Mouse (Mus musculus) cerebellum, postnatal 4 days (tissue): Measurements from ENCODE around the gene Szrd1.

ENCODE experiments used
- DNase-seq, 2 experiments: peaks; one replicate each; pipeline ENCODE4 v3.0.0; 2022; ENCODE audit warnings: low spot score in 2 of 2, mixed read lengths in 1 of 2

Szrd1 gene

GRCm38 (mm10) chr4:141114521-141114981, 25.0 kb downstream of the Szrd1 start:
- peak in 1 of 2 experiments; percentile 36 for DNase-seq

GRCm38 (mm10) chr4:141113831-141114230, 25.7 kb downstream of the Szrd1 start:
- no peak for DNase-seq

GRCm38 (mm10) chr4:141108196-141108732, 31.3 kb downstream of the Szrd1 start:
- DNase-seq, result no peak

- DNase-seq, result no peak
Measured at GRCm38 (mm10) chr4:141106526-141107183, 32.9 kb downstream of the Szrd1 start.

- DNase-seq, result peak in 1 of 2 experiments; percentile 39
Measured at GRCm38 (mm10) chr4:141101855-141102254, 37.7 kb downstream of the Szrd1 start.

- no peak for DNase-seq
Measured at GRCm38 (mm10) chr4:141101291-141101690, 38.3 kb downstream of the Szrd1 start.

GRCm38 (mm10) chr4:141099956-141100355, 39.6 kb downstream of the Szrd1 start:
- no peak for DNase-seq

GRCm38 (mm10) chr4:141098935-141099334, 40.6 kb downstream of the Szrd1 start:
- DNase-seq, result no peak

GRCm38 (mm10) chr4:141096710-141097109, 42.9 kb downstream of the Szrd1 start:
- no peak for DNase-seq

GRCm38 (mm10) chr4:141095016-141095415, 44.6 kb downstream of the Szrd1 start:
- DNase-seq, result no peak

GRCm38 (mm10) chr4:141088714-141089113, 50.9 kb downstream of the Szrd1 start:
- DNase-seq, result no peak

GRCm38 (mm10) chr4:141088033-141088432, 51.5 kb downstream of the Szrd1 start, which contains the start of gene Spata21:
Gene Spata21, plus strand, starts transcription at chr4:141088333.
- no peak for DNase-seq

GRCm38 (mm10) chr4:141086862-141087261, 52.7 kb downstream of the Szrd1 start:
- DNase-seq, result no peak

GRCm38 (mm10) chr4:141078510-141079137, 61.0 kb downstream of the Szrd1 start:
- DNase-seq, result no peak

GRCm38 (mm10) chr4:141077681-141078509, 61.7 kb downstream of the Szrd1 start, which contains the start of gene Necap2:
Gene Necap2, minus strand, starts transcription at chr4:141078357.
- DNase-seq, result peak; percentile 91 to 93

- no peak for DNase-seq
Measured at GRCm38 (mm10) chr4:141076761-141077506, 62.6 kb downstream of the Szrd1 start.

- no peak for DNase-seq
Measured at GRCm38 (mm10) chr4:141074109-141074508, 65.5 kb downstream of the Szrd1 start.

- DNase-seq, result no peak
Measured at GRCm38 (mm10) chr4:141073661-141074060, 65.9 kb downstream of the Szrd1 start.

- DNase-seq, result no peak
Measured at GRCm38 (mm10) chr4:141072502-141072901, 67.1 kb downstream of the Szrd1 start.

GRCm38 (mm10) chr4:141069731-141070130, 69.8 kb downstream of the Szrd1 start:
- DNase-seq, result peak in 1 of 2 experiments; percentile 60

GRCm38 (mm10) chr4:141068655-141069054, 70.9 kb downstream of the Szrd1 start:
- no peak for DNase-seq
